Mouse (Mus musculus) cerebellum, adult 11 months (tissue): ENCODE data around the gene Plppr5.

Experiments used
- DNase-seq: peaks from one replicate; pipeline ENCODE4 v3.0.0; 2022

Gene Plppr5

GRCm38 (mm10) chr3:117574529-117575252 lies at the start of gene Plppr5:
Gene Plppr5, plus strand, starts transcription at chr3:117574836.
- DNase-seq = no peak

GRCm38 (mm10) chr3:117549899-117550298 lies 24.7 kb upstream of the Plppr5 start:
- DNase-seq = no peak

GRCm38 (mm10) chr3:117550526-117550925 lies 24.1 kb upstream of the Plppr5 start:
- no peak for DNase-seq

GRCm38 (mm10) chr3:117556972-117557371 lies 17.7 kb upstream of the Plppr5 start:
- no peak for DNase-seq

- DNase-seq = no peak
These were observed 754 bp downstream of the Plppr5 start for GRCm38 (mm10) chr3:117575253-117575927.

- no peak for DNase-seq
These were observed 1.3 kb downstream of the Plppr5 start for GRCm38 (mm10) chr3:117575928-117576254.

GRCm38 (mm10) chr3:117577349-117577748 lies 2.7 kb downstream of the Plppr5 start:
- DNase-seq = no peak

- no peak for DNase-seq
These were observed 8.0 kb downstream of the Plppr5 start for GRCm38 (mm10) chr3:117582628-117583027.

GRCm38 (mm10) chr3:117602404-117602803 lies 27.8 kb downstream of the Plppr5 start:
- DNase-seq = no peak

- DNase-seq = no peak
These were observed 28.8 kb downstream of the Plppr5 start for GRCm38 (mm10) chr3:117603458-117603857.

GRCm38 (mm10) chr3:117606383-117606782 lies 31.7 kb downstream of the Plppr5 start:
- DNase-seq = no peak

GRCm38 (mm10) chr3:117611453-117611852 lies 36.8 kb downstream of the Plppr5 start:
- DNase-seq = no peak

- no peak for DNase-seq
These were observed 40.2 kb downstream of the Plppr5 start for GRCm38 (mm10) chr3:117614856-117615255.

- no peak for DNase-seq
These were observed 50.8 kb downstream of the Plppr5 start for GRCm38 (mm10) chr3:117625257-117626001.

- DNase-seq = no peak
These were observed 54.2 kb downstream of the Plppr5 start for GRCm38 (mm10) chr3:117628799-117629198.

- DNase-seq = no peak
These were observed 55.7 kb downstream of the Plppr5 start for GRCm38 (mm10) chr3:117630332-117630731.

- no peak for DNase-seq
These were observed 74.0 kb downstream of the Plppr5 start for GRCm38 (mm10) chr3:117648612-117649011.

GRCm38 (mm10) chr3:117664316-117664715 lies 89.7 kb downstream of the Plppr5 start:
- DNase-seq = no peak

- DNase-seq = no peak
These were observed 104.6 kb downstream of the Plppr5 start for GRCm38 (mm10) chr3:117679189-117679588.

- no peak for DNase-seq
These were observed 110.0 kb downstream of the Plppr5 start for GRCm38 (mm10) chr3:117684640-117685039.

- no peak for DNase-seq
These were observed 111.4 kb downstream of the Plppr5 start for GRCm38 (mm10) chr3:117686036-117686435.

- DNase-seq = no peak
These were observed 112.0 kb downstream of the Plppr5 start for GRCm38 (mm10) chr3:117686648-117687047.

- no peak for DNase-seq
These were observed 120.1 kb downstream of the Plppr5 start for GRCm38 (mm10) chr3:117694736-117695135.

- DNase-seq = no peak
These were observed 121.7 kb downstream of the Plppr5 start for GRCm38 (mm10) chr3:117696350-117696749.
